Mouse (Mus musculus) gastrocnemius, adult 18-20 months (tissue): ENCODE measurements around the gene Cyp2d40. TPM values are rescaled to one million over a fixed set of nuclear protein-coding genes. Genes with fewer than 3 reads are reported as not detected.
A peak's percentile ranks its signal among the peaks of the same experiment; 100 is the strongest.
"Not testable (repeated sequence)": the region's sequence is repeated elsewhere in the genome, so short reads cannot be mapped to it uniquely, and the experiment has no call there.

ENCODE experiments used
- DNase-seq: peaks from one replicate; pipeline ENCODE4 v3.0.0; 2021; ENCODE audit warnings: low spot score
- long read RNA-seq, 2 experiments: library from polyadenylated mRNA; stranded (forward); transcript quantifications; one replicate each; pipeline ENCODE4 v2.0.0; 2021
- total RNA-seq, 2 experiments: library from RNA; stranded (reverse); gene quantifications; 2 replicates each; pipeline ENCODE4 v1.2.3; 2021

Gene Cyp2d40
- total RNA-seq = not detected
- long read RNA-seq, experiment 1 = 0 reads
- long read RNA-seq, experiment 2 = 0 reads

DNA sequence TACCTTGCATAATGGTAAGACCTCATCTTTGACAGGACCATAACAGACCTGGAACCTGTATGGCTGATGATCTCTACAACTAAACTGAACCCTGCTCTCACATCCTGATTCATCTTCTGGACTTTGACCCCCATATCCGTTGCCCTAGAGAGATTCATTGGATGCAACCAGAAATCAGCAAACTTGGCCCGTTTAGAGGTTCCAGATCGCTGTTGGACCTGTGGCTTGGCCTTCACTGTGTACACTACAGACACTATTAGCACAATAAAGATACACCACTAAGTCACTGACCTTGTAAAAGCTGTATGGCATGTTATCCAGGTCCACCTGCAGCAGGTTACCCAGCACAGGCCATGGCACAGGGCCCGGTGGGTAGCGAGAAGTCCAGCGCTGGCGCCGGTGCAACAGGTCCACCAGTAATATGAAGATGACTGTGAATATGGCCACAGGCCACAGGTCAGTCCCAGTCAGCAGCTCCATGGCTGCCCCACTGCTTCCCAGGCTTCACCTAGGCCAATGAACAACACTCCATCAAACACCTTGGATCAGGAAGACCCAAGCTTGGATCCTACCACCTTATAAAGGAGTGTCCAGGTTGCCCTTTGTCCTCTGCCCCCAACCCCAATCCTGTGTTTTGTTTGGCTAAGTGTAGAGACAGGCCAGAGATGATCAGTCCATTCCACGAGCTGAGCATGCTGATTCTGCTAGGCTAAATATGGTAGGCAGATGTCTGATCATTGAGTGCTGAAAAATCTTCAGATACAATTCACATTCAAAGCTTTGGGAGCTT lies at the start of gene Cyp2d40:
TSS of gene Cyp2d40 (minus strand) at position 553 of the 790 bp plus-strand sequence.
- DNase-seq = no peak

DNA sequence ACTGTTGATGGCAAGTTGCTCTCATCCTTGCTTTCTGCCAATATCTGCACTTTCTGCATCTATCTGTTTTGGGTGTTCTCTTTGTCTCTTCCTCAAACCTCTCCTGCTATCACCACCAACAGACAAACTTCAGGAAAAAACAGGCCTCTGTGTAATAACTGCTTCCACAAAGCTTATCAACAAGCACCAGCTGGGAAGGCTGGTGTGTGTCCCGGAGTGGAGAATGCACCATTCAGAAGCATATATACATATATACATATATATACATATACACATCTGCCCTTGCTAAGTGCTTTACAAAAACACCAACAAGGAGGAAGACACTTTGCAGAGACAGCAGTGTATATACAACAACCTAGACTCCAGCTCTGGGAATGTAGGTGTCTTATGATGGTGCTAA lies 46.6 kb upstream of the Cyp2d40 start:
- no peak for DNase-seq

DNA sequence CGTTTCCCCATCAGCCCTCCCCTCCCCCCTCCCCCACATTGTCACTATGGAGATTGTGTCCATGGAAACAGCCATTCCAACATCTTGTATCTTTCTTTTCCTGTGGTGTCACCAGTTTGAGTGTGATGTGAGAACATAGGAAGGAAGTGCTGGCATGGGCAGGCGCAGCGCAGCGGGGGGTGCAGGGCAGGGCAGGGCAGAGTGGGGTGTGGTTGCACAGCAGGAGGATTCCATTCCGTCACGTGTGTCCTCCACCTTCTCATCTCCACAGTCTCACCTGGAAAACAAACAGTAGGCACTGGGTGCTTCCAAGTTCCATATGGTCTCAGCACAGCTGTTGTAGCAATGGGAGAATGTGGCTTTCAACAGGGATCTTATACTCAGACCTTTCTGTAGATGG lies 45.5 kb upstream of the Cyp2d40 start:
- DNase-seq = no peak

DNA sequence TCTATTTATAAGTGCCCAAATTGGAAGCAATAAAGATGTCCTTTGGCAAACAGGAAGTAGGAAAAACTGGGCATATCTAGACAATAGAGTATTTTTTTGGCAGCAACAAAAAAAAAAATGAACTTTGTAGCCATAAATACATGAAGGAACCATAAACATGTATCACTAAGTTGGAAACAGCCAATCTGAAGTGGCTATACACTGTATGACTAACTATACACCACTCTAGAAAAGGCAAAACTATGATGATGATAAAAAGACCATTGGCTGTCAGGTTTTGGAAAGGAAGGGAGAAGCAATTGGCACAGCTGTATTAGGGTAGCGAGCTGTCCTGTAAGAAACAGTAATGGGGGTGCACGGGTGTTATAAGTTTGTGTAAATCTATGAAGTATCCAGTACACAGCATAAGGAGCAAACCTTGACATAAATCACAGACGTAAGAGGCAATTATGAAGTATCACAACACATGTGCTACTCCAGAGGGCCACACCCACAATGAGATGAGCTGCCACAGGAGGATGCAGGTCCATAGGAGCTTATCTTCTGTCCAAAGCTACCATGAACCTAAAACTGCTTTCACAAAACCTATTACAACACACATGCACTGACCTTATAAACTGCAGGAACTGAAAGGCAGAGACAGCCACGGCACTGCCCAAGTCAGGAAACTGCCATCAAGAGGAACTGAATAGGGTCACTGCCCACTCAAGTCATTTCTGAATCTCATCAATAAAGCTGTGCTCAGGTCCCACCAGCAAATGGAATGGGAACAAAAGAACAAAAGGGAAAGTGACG lies 43.2 kb upstream of the Cyp2d40 start:
- DNase-seq = no peak

DNA sequence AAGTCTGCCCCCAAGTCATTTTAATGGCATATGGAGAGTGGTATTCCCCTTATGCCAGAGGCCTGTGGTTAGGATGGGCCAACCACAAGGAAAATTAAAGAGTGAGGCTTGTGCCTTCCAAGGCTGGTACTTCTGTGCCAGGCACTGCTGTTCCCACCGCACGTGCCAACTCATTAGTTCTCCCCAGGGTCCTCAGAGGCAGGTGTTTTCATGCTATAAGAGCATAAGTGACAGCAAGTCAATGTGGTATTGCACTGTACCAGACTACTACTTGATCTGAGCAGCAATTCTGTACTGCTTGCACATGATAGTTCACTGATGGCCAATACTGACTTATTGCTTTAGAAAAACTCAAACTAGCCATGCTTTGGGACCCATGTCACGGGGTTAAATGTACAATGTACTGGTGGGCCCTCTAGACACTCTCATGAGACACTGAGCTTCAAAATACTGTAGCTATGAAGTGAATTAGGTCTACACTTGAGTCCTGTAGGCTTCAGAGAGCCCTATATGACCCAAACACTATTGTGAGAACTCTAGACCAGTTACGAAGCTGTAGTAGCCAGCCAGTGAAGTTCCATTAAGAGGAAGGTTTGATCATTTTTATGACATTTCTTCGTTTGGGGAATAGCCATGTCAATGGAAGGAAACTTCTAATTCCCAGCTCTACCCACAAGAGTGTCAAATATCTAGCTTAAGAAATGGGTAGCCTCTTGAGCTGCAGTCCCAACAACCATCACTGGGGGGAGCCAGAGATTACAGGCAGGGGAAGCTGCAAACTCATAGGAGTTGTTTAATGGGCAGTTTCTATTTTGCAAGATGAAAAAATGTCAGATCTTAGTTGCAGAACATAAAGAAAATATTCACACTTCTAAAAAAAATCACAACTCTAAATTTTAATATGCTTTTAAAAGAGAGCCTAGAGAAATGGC lies 41.0 kb upstream of the Cyp2d40 start:
- DNase-seq = peak; percentile 79

DNA sequence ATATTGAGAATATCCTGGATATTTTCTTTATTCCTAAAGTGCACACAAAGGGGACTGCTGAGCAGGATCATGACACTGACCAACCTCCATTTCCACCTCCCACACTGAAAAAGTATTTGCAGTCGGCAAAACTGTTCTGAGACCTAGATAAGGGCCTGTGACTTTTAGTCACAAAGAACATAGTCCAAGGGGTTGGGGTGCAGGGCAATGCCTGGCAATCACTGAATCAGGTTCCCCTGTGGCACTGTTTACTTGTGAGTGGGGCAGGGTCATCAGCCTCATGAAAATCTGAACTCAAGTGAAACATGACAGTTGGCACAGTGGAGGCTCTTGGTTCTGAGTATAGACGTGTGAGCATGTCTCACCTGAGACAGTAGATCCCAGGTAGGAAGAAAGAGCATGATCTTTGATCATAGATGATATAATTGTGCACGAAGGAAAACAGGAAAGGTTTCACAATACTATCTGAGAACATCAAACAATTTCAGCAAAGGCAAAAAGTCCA lies 32.0 kb upstream of the Cyp2d40 start:
- DNase-seq = no peak

DNA sequence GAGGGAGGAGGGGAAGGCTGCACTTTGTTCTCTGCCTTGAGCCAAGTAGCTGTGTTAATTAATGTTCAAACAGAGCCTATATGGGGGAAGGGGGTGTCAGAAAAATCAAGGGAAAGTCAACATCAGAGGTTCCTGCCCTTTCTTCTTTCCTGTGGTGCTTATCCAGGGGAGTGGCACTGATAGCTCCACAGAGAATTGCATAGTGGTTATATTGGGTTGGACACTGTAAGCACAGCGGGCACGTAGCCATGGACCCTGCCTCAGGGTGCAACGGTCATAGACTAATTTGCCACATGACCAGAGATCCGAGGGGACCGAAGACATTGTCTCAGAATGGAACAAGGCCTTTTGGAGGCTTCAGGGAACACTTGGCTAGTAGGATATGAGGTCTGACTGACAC lies 30.3 kb upstream of the Cyp2d40 start, which contains the start of gene Cyp2d26:
TSS of gene Cyp2d26 (minus strand) at position 18 of the 400 bp plus-strand sequence.
- no peak for DNase-seq

DNA sequence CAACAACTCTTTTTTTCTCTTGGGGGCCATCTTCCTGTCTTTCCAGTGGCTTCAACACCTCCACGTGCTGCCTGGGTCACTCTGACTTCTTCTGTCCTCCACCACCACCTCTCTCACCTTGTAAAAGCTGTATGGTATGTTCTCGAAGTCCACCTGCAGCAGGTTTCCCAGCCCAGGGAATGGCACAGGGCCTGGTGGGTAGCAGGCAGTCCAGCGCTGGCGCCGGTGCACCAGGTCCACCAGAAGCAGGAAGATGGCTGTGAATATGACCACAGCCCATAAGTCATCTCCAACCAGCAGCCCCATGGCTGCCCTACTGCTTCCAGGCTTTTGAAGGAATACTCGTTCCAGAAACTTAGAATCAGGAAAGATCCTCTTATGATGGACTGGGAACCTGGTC lies 29.9 kb upstream of the Cyp2d40 start:
- DNase-seq = no peak

DNA sequence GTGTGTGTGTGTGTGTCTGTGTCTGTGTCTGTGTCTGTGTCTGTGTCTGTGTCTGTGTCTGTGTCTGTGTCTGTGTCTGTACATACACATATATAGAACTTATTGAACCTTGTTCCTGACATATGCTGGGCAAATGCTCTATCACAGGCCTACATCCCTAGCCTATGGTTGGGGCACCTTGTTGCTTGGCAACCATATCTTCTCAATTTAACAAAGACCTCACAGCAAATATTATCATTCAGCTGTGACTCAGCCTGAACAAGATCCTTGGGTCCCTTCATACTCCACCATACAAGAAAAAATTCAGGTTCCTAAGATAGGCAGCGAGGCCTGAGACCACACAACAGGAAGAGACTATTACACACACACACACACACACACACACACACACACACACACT lies 29.5 kb upstream of the Cyp2d40 start:
- no peak for DNase-seq

DNA sequence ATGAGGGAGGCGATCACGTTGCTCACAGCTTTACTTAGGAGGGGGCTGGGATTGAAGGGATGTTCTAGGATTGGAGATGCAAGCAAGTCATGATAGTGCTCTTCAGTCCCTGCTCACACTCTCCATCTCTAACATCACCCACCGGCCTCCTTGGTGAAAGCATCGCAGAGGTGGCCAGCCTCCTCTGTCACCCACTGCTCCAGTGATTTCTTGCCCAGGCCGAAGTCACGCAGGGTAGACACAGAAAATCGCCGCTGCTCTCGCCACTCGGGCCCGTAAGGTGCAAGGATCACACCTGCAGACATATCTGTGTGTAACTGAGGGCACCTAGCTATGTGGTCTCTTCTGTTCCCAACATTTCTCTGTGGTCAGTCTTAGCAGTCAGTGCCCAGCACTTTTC lies 28.6 kb upstream of the Cyp2d40 start:
- DNase-seq = no peak

DNA sequence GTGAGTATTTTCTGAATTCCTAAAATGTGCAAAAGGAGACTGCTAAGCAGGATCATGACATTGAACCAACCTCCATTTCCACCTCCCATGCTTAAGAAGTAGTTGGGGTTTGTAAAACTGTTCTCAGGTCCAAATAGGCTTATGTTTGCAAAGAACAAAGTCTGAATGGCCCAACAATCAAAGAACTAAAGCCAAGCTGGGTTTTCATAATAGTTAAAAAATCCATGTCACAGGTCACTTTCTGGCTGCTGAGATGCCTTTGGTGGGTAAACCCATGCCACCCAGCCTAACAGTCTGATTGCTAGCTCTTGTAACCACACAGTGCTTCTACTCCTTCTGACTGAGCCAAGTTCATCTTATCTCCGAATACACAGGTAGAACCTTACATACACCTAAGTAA lies 20.6 kb upstream of the Cyp2d40 start:
- no peak for DNase-seq

DNA sequence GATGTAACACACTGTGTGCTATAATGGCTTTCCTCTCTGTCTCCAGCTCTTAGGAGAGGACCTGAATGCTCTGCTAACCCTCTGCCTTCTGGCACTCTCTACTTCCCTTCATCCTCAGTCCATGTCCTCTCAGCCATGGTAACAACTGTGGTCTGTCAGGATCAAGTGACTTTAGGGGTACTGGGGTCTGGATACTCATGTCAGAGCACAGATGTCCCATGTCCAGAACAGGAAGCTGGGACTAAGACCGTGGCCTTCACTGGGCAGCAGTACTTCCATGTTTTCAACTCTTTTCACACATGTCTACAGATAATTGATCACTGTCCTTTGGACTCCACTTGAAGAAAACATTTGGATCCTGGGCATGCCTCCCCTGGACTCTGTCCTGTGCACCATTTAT lies 19.8 kb upstream of the Cyp2d40 start:
- DNase-seq = no peak

DNA sequence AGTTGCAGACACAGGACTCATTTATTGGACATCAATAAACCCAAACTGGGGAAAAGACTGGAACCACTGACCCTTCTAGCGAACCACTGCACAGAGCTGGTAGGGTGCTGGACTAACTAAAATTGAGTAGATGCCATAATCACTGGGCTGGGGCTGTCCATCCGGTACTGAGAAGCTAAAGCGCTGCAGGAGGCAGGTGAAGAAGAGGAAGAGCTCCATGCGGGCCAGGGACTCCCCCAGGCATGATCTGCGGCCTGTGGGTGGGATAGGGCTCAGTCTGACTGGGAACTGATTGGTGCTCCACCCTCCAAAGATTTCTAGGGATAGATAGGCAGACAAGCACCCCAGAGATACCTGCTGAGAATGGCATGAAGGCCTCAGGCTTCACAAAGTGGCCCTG lies 13.9 kb upstream of the Cyp2d40 start:
- DNase-seq = not testable (repeated sequence)

DNA sequence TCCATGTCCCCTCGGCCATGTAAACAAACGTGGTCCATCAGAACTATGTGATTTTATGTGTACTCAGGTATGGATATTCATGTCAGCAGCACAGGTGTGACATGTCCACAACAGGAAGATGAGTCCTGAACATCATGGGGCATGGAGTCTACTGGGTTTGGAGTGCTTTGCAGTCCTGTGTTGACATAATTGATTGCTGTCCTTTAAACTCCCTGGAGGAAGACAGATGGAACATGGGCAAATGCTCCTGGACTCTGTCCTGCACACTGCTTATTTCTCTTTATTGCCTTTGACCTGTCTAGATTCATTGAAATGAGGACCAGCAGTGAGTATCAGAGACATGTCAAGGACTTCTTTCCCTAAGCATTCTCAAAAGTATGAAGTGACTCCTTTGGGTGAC lies 2.0 kb upstream of the Cyp2d40 start:
- no peak for DNase-seq

DNA sequence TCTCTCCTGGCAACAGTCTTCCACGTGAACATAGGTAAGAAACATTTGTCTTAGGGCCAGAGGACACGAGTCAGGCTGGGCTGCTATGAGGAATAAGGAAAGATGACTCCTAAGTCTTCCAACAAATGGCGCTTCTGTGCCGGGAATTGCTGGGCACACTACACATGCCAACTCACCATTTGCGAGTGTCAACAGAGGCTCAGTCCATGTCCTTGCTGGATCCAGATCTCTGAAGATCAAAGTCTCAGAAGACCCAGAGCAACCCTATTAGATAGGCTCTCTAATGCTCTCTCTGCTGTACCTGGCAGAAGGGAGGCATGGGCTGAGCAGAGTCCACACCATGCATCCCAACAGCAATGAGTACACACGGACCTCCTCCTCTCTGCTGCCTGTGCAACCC lies 898 bp upstream of the Cyp2d40 start:
- DNase-seq = no peak

DNA sequence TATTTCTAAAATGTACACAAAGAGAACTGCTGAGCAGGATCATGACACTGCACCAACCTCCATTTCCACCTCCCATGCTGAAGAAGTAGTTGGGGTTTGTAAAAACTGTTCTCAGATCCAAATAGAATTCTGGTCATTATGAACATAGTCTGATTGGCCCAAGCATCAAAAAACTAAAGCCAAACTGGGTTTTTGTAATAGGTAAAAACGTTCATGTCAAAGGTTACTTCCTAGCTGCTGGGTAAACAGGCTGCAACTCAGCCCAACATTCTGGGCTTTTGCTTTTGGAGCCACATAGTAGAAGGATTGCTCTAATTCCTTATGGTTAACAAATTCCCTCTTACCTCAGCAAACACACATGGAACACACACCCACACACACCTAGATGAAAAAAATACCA lies 15.8 kb downstream of the Cyp2d40 start:
- DNase-seq = no peak

DNA sequence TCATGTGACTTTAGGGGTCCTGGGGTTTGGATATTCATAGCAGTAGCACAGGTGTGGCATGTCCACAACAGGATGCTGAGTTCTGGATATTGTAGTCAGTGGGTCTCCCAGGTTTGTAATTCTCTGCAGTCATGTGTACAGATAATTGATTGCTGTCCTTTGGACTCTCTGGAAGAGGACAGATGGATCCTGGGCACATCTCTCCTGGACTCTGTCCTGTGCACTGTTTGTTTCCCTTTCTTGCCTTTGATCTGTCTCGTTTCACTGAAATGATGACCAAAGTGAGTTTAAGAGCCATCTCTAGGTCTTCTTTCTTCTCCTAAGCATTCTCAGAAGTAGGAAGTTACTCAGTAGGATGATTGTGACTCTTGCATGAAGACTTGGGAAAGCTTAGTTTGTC lies 16.5 kb downstream of the Cyp2d40 start:
- no peak for DNase-seq

DNA sequence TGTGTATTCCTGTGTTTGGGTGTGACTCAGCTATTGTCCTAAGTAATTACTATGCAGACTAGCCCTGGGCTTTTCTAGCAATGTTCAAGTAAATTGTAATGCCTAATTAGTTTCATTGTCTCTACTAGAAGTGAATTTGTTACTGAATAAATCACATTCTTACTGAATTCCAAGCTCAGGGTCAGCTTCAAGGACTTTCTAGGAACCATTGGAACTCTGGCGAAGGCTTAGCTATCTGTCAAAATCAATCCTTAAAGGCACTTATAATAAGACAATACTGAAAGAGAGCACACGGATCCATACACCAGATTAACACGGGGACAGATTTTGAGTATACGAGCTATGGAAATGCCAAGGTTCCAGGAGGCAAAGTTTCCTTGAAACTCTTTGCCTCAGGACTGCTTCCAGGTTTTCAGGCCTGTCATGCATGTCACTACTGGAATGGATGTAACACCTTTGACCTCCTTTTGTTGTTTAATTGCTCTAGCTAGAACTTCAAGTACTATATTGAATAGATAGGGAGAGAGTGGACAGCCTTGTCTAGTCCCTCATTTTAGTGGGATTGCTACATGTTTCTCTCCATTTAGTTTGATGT lies 30.6 kb downstream of the Cyp2d40 start:
- not testable (repeated sequence) for DNase-seq
